Mouse (Mus musculus) forebrain, embryonic 14.5 days (tissue): ENCODE results near the gene Edem3. TPM values are rescaled to one million over a fixed set of nuclear protein-coding genes. Genes with fewer than 3 reads are reported as not detected.
A peak's percentile ranks its signal among the peaks of the same experiment; 100 is the strongest.

ENCODE experiments used
- ATAC-seq: fragments of 200-750 bp; cut with Nextera tagmentation; 2 replicates; pipeline ENCODE4 v1.8.0; 2017; ENCODE audit warnings: mild to moderate bottlenecking, moderate library complexity
- DNase-seq: peaks from one replicate; pipeline ENCODE4 v3.0.0-alpha.2; 2015; ENCODE audit warnings: low spot score
- H3K27ac ChIP-seq: fragments of 300-500 bp; sonication (generic); 2 replicates; pipeline ENCODE4 v1.5.1; 2014; ENCODE audit warnings: low read depth, mild to moderate bottlenecking, control low read depth, low read length, moderate library complexity
- H3K27me3 ChIP-seq: fragments of 300-500 bp; sonication (generic); replicated peaks from 2 replicates; pipeline ENCODE4 v1.6.1; 2014; ENCODE audit warnings: low read length, control low read depth, mixed read lengths; ENCODE audit not compliant: control insufficient read depth, insufficient read depth
- H3K36me3 ChIP-seq: fragments of 300-500 bp; sonication (generic); 2 replicates; pipeline ENCODE4 v1.6.1; 2014; ENCODE audit warnings: low read length, control low read depth; ENCODE audit not compliant: control insufficient read depth, insufficient read depth
- H3K4me1 ChIP-seq: fragments of 300-500 bp; sonication (generic); 2 replicates; pipeline ENCODE4 v1.6.1; 2014; ENCODE audit warnings: antibody characterized with exemption, low read length, control low read depth; ENCODE audit not compliant: control insufficient read depth, insufficient read depth
- H3K4me2 ChIP-seq: fragments of 300-500 bp; sonication (generic); 2 replicates; pipeline ENCODE4 v1.6.1; 2014; ENCODE audit warnings: mild to moderate bottlenecking, control low read depth, low read length
- H3K4me3 ChIP-seq: fragments of 300-500 bp; sonication (generic); 2 replicates; pipeline ENCODE4 v1.5.1; 2014; ENCODE audit warnings: low read depth, low read length, control low read depth
- H3K9ac ChIP-seq: fragments of 300-500 bp; sonication (generic); 2 replicates; pipeline ENCODE4 v1.6.1; 2014; ENCODE audit warnings: mild to moderate bottlenecking, low read length, control low read depth, moderate library complexity
- H3K9me3 ChIP-seq: fragments of 300-500 bp; sonication (generic); replicated peaks from 2 replicates; pipeline ENCODE4 v1.6.1; 2016; ENCODE audit warnings: low read length, control low read depth, mixed read lengths; ENCODE audit not compliant: control insufficient read depth
- WGBS: fragments of 180-500 bp; shearing (Covaris S2); extraction: QIAGEN DNeasy Blood & Tissue Kit; methylation state at CpG from one replicate; pipeline ENCODE4 v1.1.7; 2014; 5-methylcytosine and 5-hydroxymethylcytosine counted together
- polyA plus RNA-seq: library from polyadenylated mRNA; unstranded; fragments of >200 nt; fragmentation: Nextera tagmentation; extraction: Ambion mirVana; gene quantifications from 2 replicates; pipeline ENCODE4 v1.2.1, GENCODE M21; 2014

Edem3 gene
- 16.3 and 22.0 TPM in 2 replicates for polyA plus RNA-seq

DNA sequence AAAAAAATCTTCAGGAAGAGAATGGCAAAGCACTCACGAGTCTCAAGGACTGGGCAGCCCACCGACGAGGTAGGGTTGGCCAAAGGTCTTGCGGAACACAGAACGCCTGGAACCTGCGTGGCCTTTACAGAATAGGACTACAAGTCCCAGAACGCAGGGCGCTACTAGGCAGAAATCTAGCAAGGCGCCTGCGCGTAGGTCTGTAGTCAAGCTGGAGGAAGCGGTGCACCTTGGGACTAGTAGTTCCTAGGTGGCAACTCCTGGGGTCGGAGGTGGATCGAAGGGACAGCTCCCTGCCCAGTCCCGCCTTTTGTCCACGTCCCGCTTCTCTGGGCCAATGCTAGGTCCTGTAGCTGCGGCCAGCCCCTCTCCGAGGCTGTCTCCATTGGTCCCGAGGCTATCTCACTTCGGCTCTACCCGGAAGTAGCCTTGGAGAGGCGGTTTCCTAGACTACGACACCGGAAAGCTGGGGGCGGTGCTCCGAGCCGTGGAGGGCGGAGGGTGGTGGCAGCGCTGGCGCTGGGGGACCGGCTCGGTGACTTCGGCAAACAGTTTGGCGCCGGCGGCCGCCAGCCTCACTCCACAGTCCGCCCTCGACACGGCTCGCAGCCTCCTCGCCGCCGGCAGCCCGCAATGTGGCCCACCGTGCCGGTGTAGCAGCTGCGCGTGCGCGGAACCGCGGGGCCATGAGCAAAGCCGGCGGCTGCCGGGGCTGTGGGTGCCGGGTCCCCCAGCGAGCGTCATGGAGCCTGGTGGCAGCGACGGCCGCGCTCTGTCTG lies at the start of gene Edem3:
Gene Edem3 (plus strand): TSS at position 491 of the 779 bp plus-strand sequence.
- under 1% methylated on average over 63 of the region's 64 CpGs for WGBS
- ATAC-seq = peak; percentile 99

GRCm38 (mm10) chr1:151705723-151706396 lies 49.3 kb upstream of the Edem3 start:
- no peak overlapping the region for H3K27ac ChIP-seq
- no peak overlapping the region for H3K9ac ChIP-seq
- H3K9me3 ChIP-seq = no peaks in the 10 kb centered on the region
- DNase-seq = peak; percentile 88
- peak; percentile 89 for ATAC-seq
- no peak overlapping the region for H3K4me2 ChIP-seq
- no peaks in the 10 kb centered on the region for H3K36me3 ChIP-seq
- WGBS = 36% methylated on average over 11 of the region's 11 CpGs
- no peaks in the 10 kb centered on the region for H3K4me1 ChIP-seq
- no peak overlapping the region for H3K4me3 ChIP-seq
- H3K27me3 ChIP-seq = no peaks in the 10 kb centered on the region

More for the DNA sequence above, at the start of gene Edem3:
- Histone ChIP-seq H3K27ac (peak within 1 kb of the TSS; percentile 84), H3K4me3 (peak within 1 kb of the TSS; percentile 88), H3K9me3 (no peaks in the 10 kb centered on the region), H3K4me2 (peak within 1 kb of the TSS; percentile 86), H3K4me1 (peaks cover 7% of the 10 kb centered on the region), H3K27me3 (no peaks in the 10 kb centered on the region), H3K36me3 (no peaks in the 10 kb centered on the region), H3K9ac (peak within 1 kb of the TSS; percentile 78)
- peak; percentile 99 for DNase-seq

GRCm38 (mm10) chr1:151706397-151706752 lies 48.8 kb upstream of the Edem3 start:
- Histone ChIP-seq H3K27me3 (no peaks in the 10 kb centered on the region), H3K9ac (no peak overlapping the region), H3K36me3 (no peaks in the 10 kb centered on the region), H3K4me1 (no peaks in the 10 kb centered on the region), H3K4me3 (no peak overlapping the region), H3K4me2 (no peak overlapping the region), H3K27ac (no peak overlapping the region), H3K9me3 (no peaks in the 10 kb centered on the region)
- DNase-seq = no peak
- WGBS = 86% methylated on average over 3 of the region's 3 CpGs
- no peak for ATAC-seq

GRCm38 (mm10) chr1:151708966-151709733 lies 46.0 kb upstream of the Edem3 start:
- no peaks in the 10 kb centered on the region for H3K27me3 ChIP-seq
- no peak overlapping the region for H3K27ac ChIP-seq
- no peak overlapping the region for H3K9ac ChIP-seq
- H3K9me3 ChIP-seq = no peaks in the 10 kb centered on the region
- H3K4me3 ChIP-seq = no peak overlapping the region
- DNase-seq (peak; percentile 47), ATAC-seq (no peak)
- H3K4me1 ChIP-seq = no peaks in the 10 kb centered on the region
- H3K36me3 ChIP-seq = no peaks in the 10 kb centered on the region
- H3K4me2 ChIP-seq = no peak overlapping the region
- 70% methylated on average over 13 of the region's 13 CpGs for whole genome bisulfite sequencing

- DNase-seq (no peak), ATAC-seq (no peak)
- Histone ChIP-seq H3K4me1 (no peaks in the 10 kb centered on the region), H3K27ac (no peak overlapping the region), H3K4me3 (no peak overlapping the region), H3K9ac (no peak overlapping the region), H3K36me3 (no peaks in the 10 kb centered on the region), H3K27me3 (no peaks in the 10 kb centered on the region), H3K9me3 (no peaks in the 10 kb centered on the region), H3K4me2 (no peak overlapping the region)
- 58% methylated on average over 2 of the region's 2 CpGs for WGBS
Measured at GRCm38 (mm10) chr1:151709734-151710022, 45.5 kb upstream of the Edem3 start.

DNA sequence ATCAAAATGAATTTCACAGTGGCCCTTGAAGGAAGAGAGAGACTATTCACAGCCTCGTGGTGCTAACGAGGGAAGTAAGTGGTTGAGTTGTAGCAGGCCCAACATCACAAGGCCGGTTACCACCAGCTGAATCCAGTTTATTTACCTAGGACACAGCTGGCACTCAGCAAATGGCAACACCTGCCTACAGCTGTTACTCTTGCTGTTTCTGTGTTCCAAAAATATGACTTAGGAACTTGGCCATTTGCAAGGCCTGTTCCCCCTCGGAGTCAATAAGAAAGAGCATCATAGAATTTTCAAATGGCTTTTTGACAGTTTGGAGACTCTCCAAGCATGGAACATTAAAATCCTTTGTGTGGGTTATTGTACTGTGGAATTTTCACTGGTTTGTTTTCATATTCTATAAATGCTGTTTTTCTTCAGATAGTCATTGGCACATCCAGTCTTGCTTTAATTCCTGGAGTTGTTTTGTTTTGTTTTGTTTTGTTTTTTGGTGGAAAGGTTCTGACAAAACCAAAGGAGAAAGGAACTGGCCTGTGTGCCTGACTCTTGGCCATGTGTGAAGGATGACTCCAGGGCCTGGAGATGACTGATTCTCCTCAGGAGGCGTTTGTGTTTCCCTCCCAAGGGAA lies 44.6 kb upstream of the Edem3 start:
- no peak for ATAC-seq
- 58% methylated on average over 5 of the region's 5 CpGs for WGBS
- Histone ChIP-seq H3K36me3 (no peaks in the 10 kb centered on the region), H3K27me3 (no peaks in the 10 kb centered on the region), H3K4me3 (no peak overlapping the region), H3K9me3 (no peaks in the 10 kb centered on the region), H3K4me2 (no peak overlapping the region), H3K27ac (no peak overlapping the region), H3K4me1 (no peaks in the 10 kb centered on the region), H3K9ac (no peak overlapping the region)
- no peak for DNase-seq

DNA sequence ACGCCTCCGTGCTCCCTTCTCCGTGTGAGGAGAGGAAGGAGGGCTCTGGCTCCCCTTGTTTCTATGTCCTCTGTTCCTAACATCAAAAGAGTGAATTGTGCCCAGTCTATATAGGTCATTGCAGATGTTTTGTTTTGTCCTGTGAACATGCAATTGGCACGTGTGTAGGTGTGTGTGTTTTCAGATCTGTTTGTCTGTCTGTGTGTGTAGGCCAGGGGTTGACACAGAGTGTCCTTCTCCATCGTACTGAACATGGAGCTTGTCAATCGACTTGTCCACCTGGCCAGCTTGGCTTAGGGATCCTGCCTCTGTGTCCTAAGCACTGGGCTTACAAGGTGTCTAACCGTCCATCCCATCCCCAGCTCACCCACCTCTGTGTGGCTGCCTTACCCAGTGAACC lies 44.1 kb upstream of the Edem3 start:
- Histone ChIP-seq H3K9me3 (no peaks in the 10 kb centered on the region), H3K4me3 (no peak overlapping the region), H3K4me2 (no peak overlapping the region), H3K9ac (no peak overlapping the region), H3K36me3 (no peaks in the 10 kb centered on the region), H3K4me1 (no peaks in the 10 kb centered on the region), H3K27me3 (no peaks in the 10 kb centered on the region), H3K27ac (no peak overlapping the region)
- ATAC-seq (no peak), DNase-seq (no peak)
- WGBS = 85% methylated on average over 7 of the region's 7 CpGs

DNA sequence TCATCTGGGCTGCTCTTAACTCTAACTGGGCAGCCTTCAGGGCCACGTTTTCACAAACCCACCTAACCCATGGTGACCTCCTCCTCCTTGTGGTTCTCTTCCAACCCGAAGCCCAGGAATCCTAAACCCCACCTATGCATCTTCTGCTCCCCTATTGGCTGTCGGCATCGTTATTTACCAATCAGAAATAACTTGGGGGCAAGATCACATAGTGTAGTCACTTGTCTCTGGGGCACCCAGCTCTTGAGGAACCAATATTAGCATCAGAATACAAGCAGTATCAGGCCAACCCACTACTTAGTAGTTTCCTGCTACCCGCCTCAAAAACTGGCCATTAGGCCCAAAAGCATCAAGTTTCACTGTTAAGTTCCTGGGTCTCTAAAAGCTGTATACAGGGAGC lies 42.5 kb upstream of the Edem3 start:
- ATAC-seq (no peak), DNase-seq (no peak)
- no peaks in the 10 kb centered on the region for H3K9me3 ChIP-seq
- no peak overlapping the region for H3K4me2 ChIP-seq
- no peaks in the 10 kb centered on the region for H3K4me1 ChIP-seq
- no peak overlapping the region for H3K27ac ChIP-seq
- 45% methylated on average over 5 of the region's 5 CpGs for WGBS
- H3K9ac ChIP-seq = no peak overlapping the region
- H3K36me3 ChIP-seq = no peaks in the 10 kb centered on the region
- no peaks in the 10 kb centered on the region for H3K27me3 ChIP-seq
- H3K4me3 ChIP-seq = no peak overlapping the region
